Mouse (Mus musculus): ENCODE results near the gene Ccdc70. TPM values are rescaled to one million over a fixed set of nuclear protein-coding genes. Genes with fewer than 3 reads are reported as not detected.
"Not testable (repeated sequence)": the region's sequence is repeated elsewhere in the genome, so short reads cannot be mapped to it uniquely, and the experiment has no call there.

Gene Ccdc70
- not detected in 2 replicates for polyA plus RNA-seq (2015; fragmentation: Nextera tagmentation; extraction: Ambion mirVana)

GRCm38 (mm10) chr8:21969475-21969874, at the start of gene Ccdc70:
Gene Ccdc70, plus strand, starts transcription at chr8:21969775.
- Histone ChIP-seq H3K27me3 (no peaks in the 10 kb centered on the region), H3K4me3 (no peak within 1 kb of the TSS), H3K9me3 (no peaks in the 10 kb centered on the region), H3K36me3 (no peaks in the 10 kb centered on the region), H3K9ac (no peak within 1 kb of the TSS), H3K27ac (replicated peaks) (no peak within 1 kb of the TSS), H3K4me2 (no peak within 1 kb of the TSS), H3K4me1 (replicated peaks) (no peaks in the 10 kb centered on the region)
- WGBS = 91% methylated on average over 3 of the region's 3 CpGs
- ATAC-seq (ENCODE audit: low FRiP score, low read depth) = no peak

- whole genome bisulfite sequencing = 71% methylated on average over 3 of the region's 3 CpGs
- H3K9ac ChIP-seq; H3K27ac ChIP-seq (replicated peaks); H3K4me2 ChIP-seq; ATAC-seq (ENCODE audit: low FRiP score, low read depth); H3K36me3 ChIP-seq; H3K27me3 ChIP-seq; H3K4me3 ChIP-seq; H3K4me1 ChIP-seq (replicated peaks); H3K9me3 ChIP-seq: not testable (repeated sequence)
Observed at GRCm38 (mm10) chr8:21930754-21931153, 38.8 kb upstream of the Ccdc70 start.

GRCm38 (mm10) chr8:21932610-21933009, 37.0 kb upstream of the Ccdc70 start, which contains the start of gene Defb15:
Gene Defb15, minus strand, starts transcription at chr8:21932710.
- Histone ChIP-seq H3K27ac (replicated peaks) (no peak within 1 kb of the TSS), H3K9me3 (no peaks in the 10 kb centered on the region), H3K4me2 (no peak within 1 kb of the TSS), H3K36me3 (no peaks in the 10 kb centered on the region), H3K4me3 (no peak within 1 kb of the TSS), H3K4me1 (replicated peaks) (no peaks in the 10 kb centered on the region), H3K9ac (no peak within 1 kb of the TSS), H3K27me3 (no peaks in the 10 kb centered on the region)
- no peak for ATAC-seq (ENCODE audit: low FRiP score, low read depth)
- 87% methylated on average over 6 of the region's 6 CpGs for WGBS

- not testable (repeated sequence) for H3K27ac ChIP-seq (replicated peaks); H3K4me2 ChIP-seq; H3K36me3 ChIP-seq; H3K4me3 ChIP-seq; H3K9me3 ChIP-seq; H3K4me1 ChIP-seq (replicated peaks); ATAC-seq (ENCODE audit: low FRiP score, low read depth); H3K27me3 ChIP-seq; H3K9ac ChIP-seq
- WGBS = 85% methylated on average over 4 of the region's 4 CpGs
Observed at GRCm38 (mm10) chr8:21938052-21938451, 31.5 kb upstream of the Ccdc70 start, which contains the start of gene Defb35. Gene Defb35, plus strand, starts transcription at chr8:21938352.

- Histone ChIP-seq H3K4me1 (replicated peaks) (no peaks in the 10 kb centered on the region), H3K9ac (no peak within 1 kb of the TSS), H3K27ac (replicated peaks) (no peak within 1 kb of the TSS), H3K9me3 (no peaks in the 10 kb centered on the region), H3K36me3 (no peaks in the 10 kb centered on the region), H3K4me3 (no peak within 1 kb of the TSS), H3K4me2 (no peak within 1 kb of the TSS), H3K27me3 (no peaks in the 10 kb centered on the region)
- ATAC-seq (ENCODE audit: low FRiP score, low read depth) = no peak
- 78% methylated on average over 6 of the region's 6 CpGs for WGBS
Observed at GRCm38 (mm10) chr8:21946462-21946861, 23.1 kb upstream of the Ccdc70 start, which contains the start of gene Defb13. Gene Defb13, plus strand, starts transcription at chr8:21946762.

- H3K27ac ChIP-seq (replicated peaks) = no peak overlapping the region
- H3K4me2 ChIP-seq = no peak overlapping the region
- H3K4me1 ChIP-seq (replicated peaks) = no peaks in the 10 kb centered on the region
- H3K9ac ChIP-seq = no peak overlapping the region
- H3K36me3 ChIP-seq = no peaks in the 10 kb centered on the region
- H3K9me3 ChIP-seq = no peaks in the 10 kb centered on the region
- H3K27me3 ChIP-seq = no peaks in the 10 kb centered on the region
- H3K4me3 ChIP-seq = no peak overlapping the region
- WGBS = 44% methylated on average over 9 of the region's 9 CpGs
- peak; percentile 51; the same call in 1 of the 2 replicates for ATAC-seq (ENCODE audit: low FRiP score, low read depth)
Observed at GRCm38 (mm10) chr8:21947311-21948017, 22.1 kb upstream of the Ccdc70 start.

- H3K4me2 ChIP-seq = no peak overlapping the region
- no peak overlapping the region for H3K27ac ChIP-seq (replicated peaks)
- no peaks in the 10 kb centered on the region for H3K36me3 ChIP-seq
- 8% methylated on average over 9 of the region's 9 CpGs for WGBS
- no peaks in the 10 kb centered on the region for H3K9me3 ChIP-seq
- H3K27me3 ChIP-seq = no peaks in the 10 kb centered on the region
- H3K4me3 ChIP-seq = no peak overlapping the region
- ATAC-seq (ENCODE audit: low FRiP score, low read depth) = no peak
- H3K4me1 ChIP-seq (replicated peaks) = no peaks in the 10 kb centered on the region
- no peak overlapping the region for H3K9ac ChIP-seq
Observed at GRCm38 (mm10) chr8:21955321-21955720, 14.3 kb upstream of the Ccdc70 start.

GRCm38 (mm10) chr8:21956336-21956735, 13.2 kb upstream of the Ccdc70 start:
- no peak overlapping the region for H3K4me3 ChIP-seq
- 81% methylated on average over 3 of the region's 3 CpGs for WGBS
- no peaks in the 10 kb centered on the region for H3K9me3 ChIP-seq
- H3K27ac ChIP-seq (replicated peaks) = no peak overlapping the region
- no peaks in the 10 kb centered on the region for H3K36me3 ChIP-seq
- no peaks in the 10 kb centered on the region for H3K27me3 ChIP-seq
- no peak overlapping the region for H3K9ac ChIP-seq
- no peak overlapping the region for H3K4me2 ChIP-seq
- peak; percentile 38; the same call in 1 of the 2 replicates for ATAC-seq (ENCODE audit: low FRiP score, low read depth)
- no peaks in the 10 kb centered on the region for H3K4me1 ChIP-seq (replicated peaks)

GRCm38 (mm10) chr8:21958414-21958813, 11.2 kb upstream of the Ccdc70 start, which contains the start of gene Fam90a1a:
Gene Fam90a1a, plus strand, starts transcription at chr8:21958714.
- no peaks in the 10 kb centered on the region for H3K4me1 ChIP-seq (replicated peaks)
- no peaks in the 10 kb centered on the region for H3K36me3 ChIP-seq
- 89% methylated on average over 2 of the region's 2 CpGs for WGBS
- no peak within 1 kb of the TSS for H3K9ac ChIP-seq
- no peak within 1 kb of the TSS for H3K27ac ChIP-seq (replicated peaks)
- H3K4me2 ChIP-seq = no peak within 1 kb of the TSS
- H3K9me3 ChIP-seq = no peaks in the 10 kb centered on the region
- ATAC-seq (ENCODE audit: low FRiP score, low read depth) = no peak
- no peak within 1 kb of the TSS for H3K4me3 ChIP-seq
- no peaks in the 10 kb centered on the region for H3K27me3 ChIP-seq

- ATAC-seq (ENCODE audit: low FRiP score, low read depth) = no peak
- H3K9ac ChIP-seq = no peak overlapping the region
- no peaks in the 10 kb centered on the region for H3K36me3 ChIP-seq
- H3K4me1 ChIP-seq (replicated peaks) = no peaks in the 10 kb centered on the region
- H3K4me3 ChIP-seq = no peak overlapping the region
- H3K4me2 ChIP-seq = no peak overlapping the region
- no peaks in the 10 kb centered on the region for H3K9me3 ChIP-seq
- WGBS = 81% methylated on average over 1 of the region's 1 CpGs
- no peak overlapping the region for H3K27ac ChIP-seq (replicated peaks)
- no peaks in the 10 kb centered on the region for H3K27me3 ChIP-seq
Observed at GRCm38 (mm10) chr8:21966646-21967045, 2.9 kb upstream of the Ccdc70 start.

- no peaks in the 10 kb centered on the region for H3K27me3 ChIP-seq
- H3K4me2 ChIP-seq = no peak overlapping the region
- 50% methylated on average over 4 of the region's 4 CpGs for WGBS
- H3K4me3 ChIP-seq = no peak overlapping the region
- no peak overlapping the region for H3K9ac ChIP-seq
- H3K27ac ChIP-seq (replicated peaks) = no peak overlapping the region
- H3K4me1 ChIP-seq (replicated peaks) = no peaks in the 10 kb centered on the region
- no peaks in the 10 kb centered on the region for H3K9me3 ChIP-seq
- ATAC-seq (ENCODE audit: low FRiP score, low read depth) = no peak
- no peaks in the 10 kb centered on the region for H3K36me3 ChIP-seq
Observed at GRCm38 (mm10) chr8:21978193-21978592, 8.6 kb downstream of the Ccdc70 start.

- no peak overlapping the region for H3K9ac ChIP-seq
Observed at GRCm38 (mm10) chr8:21981664-21982337, 12.2 kb downstream of the Ccdc70 start.

More at GRCm38 (mm10) chr8:21981664-21982337, 12.2 kb downstream of the Ccdc70 start:
- Histone ChIP-seq H3K4me2 (no peak overlapping the region), H3K27me3 (no peaks in the 10 kb centered on the region), H3K4me1 (replicated peaks) (no peaks in the 10 kb centered on the region), H3K36me3 (no peaks in the 10 kb centered on the region), H3K27ac (replicated peaks) (no peak overlapping the region), H3K9me3 (no peaks in the 10 kb centered on the region), H3K4me3 (no peak overlapping the region)
- 50% methylated on average over 8 of the region's 8 CpGs for WGBS
- ATAC-seq (ENCODE audit: low FRiP score, low read depth) = peak; percentile 90
